15 mouse cellular contexts compared by ENCODE assay signal in genomic region chr16:55950462-55950861, GRCm38 (mm10). TPM values are rescaled to one million over a fixed set of nuclear protein-coding genes. Genes with fewer than 3 reads are reported as not detected.
DNase-seq lines count a peak whose midpoint lies in the region; ATAC-seq and TF ChIP-seq lines count a peak whose summit lies in the region.
"Had no signal": no experiment of that assay in that cellular context is flagged by ENCODE, and none has a peak within 500 bp of the region (broad histone marks: within the 10 kb centered on the region; RNA-seq: fewer than 3 reads in every experiment).

No protein-coding gene starts in this region.

- no peak for TF ChIP-seq CTCF in CH12.LX (conservative IDR thresholded peaks at IDR 0.05 in 1 of 2, IDR thresholded peaks at IDR 0.05 in 1 of 2; ENCODE audit: low read depth in 2 of 2, low read length in 2 of 2)

- peak; percentile 86 for DNase-seq in heart, adult 11 months
- DNase-seq in A20 (ENCODE audit: low read depth, low spot score): peak; percentile 56
- DNase-seq in CH12.LX (ENCODE audit: extremely low read depth): peak; percentile 91
- DNase-seq in right cerebral cortex, postnatal 10 days (ENCODE audit: low spot score in 2 of 2): no peak

- no peak overlapping the region for H3K4me3 ChIP-seq in heart, embryonic 12.5 days
- H3K4me3 ChIP-seq in neural tube, embryonic 13.5 days: no peak overlapping the region
- no peak overlapping the region for H3K4me3 ChIP-seq in neural tube, embryonic 15.5 days (replicated peaks)
- no peak overlapping the region for H3K4me3 ChIP-seq in CH12.LX (replicated peaks in 1 of 3; ENCODE audit: low read depth in 2 of 3, low read length in 2 of 3, poor library complexity in 1 of 3)
- H3K4me3 ChIP-seq: embryonic facial prominence, embryonic 13.5 days; limb, embryonic 13.5 days; midbrain, embryonic 13.5 days; myocyte had no signal

- TF ChIP-seq POLR2A in CH12.LX (IDR thresholded peaks at IDR 0.05; ENCODE audit: low read depth, low read length): no peak

- no peaks in the 10 kb centered on the region for H3K79me2 ChIP-seq in CH12.LX (replicated peaks; ENCODE audit: control insufficient read depth, extremely low read depth, insufficient read depth, poor library complexity, severe bottlenecking)

- ATAC-seq in heart, embryonic 12.5 days (ENCODE audit: insufficient number of reproducible peaks, low FRiP score): no peak
- ATAC-seq in neural tube, embryonic 13.5 days (ENCODE audit: low read depth): peak; percentile 8; the same call in 1 of the 2 replicates
- no peak for ATAC-seq in neural tube, embryonic 15.5 days (ENCODE audit: low FRiP score)

- no peak overlapping the region for H3K9ac ChIP-seq in heart, embryonic 12.5 days
- H3K9ac ChIP-seq in neural tube, embryonic 13.5 days: no peak overlapping the region
- no peak overlapping the region for H3K9ac ChIP-seq in neural tube, embryonic 15.5 days (replicated peaks)
- no peak overlapping the region for H3K9ac ChIP-seq in CH12.LX (ENCODE audit: insufficient read depth, low read depth)
- H3K9ac ChIP-seq: embryonic facial prominence, embryonic 13.5 days; heart, embryonic 15.5 days; limb, embryonic 13.5 days; midbrain, embryonic 13.5 days had no signal

- dilution Hi-C loops in CH12.LX (cut with MboI; ENCODE audit: extremely low pct_ligation_motif_present, extremely low pct_unique_long_range_greater_than_20kb, low sequenced_read_pairs): no loop called here

- no peak for TF ChIP-seq RAD21 in CH12.LX (IDR thresholded peaks at IDR 0.05; ENCODE audit: low read depth, low read length)

- no peaks in the 10 kb centered on the region for H3K27me3 ChIP-seq in heart, embryonic 12.5 days (replicated peaks)
- H3K27me3 ChIP-seq in neural tube, embryonic 13.5 days: no peaks in the 10 kb centered on the region
- H3K27me3 ChIP-seq in neural tube, embryonic 15.5 days (replicated peaks): no peaks in the 10 kb centered on the region
- no peaks in the 10 kb centered on the region for H3K27me3 ChIP-seq in CH12.LX (replicated peaks)
- H3K27me3 ChIP-seq: embryonic facial prominence, embryonic 13.5 days; heart, embryonic 15.5 days; limb, embryonic 13.5 days; midbrain, embryonic 13.5 days had no signal

- no peaks in the 10 kb centered on the region for H3K36me3 ChIP-seq in heart, embryonic 12.5 days
- H3K36me3 ChIP-seq in neural tube, embryonic 13.5 days: no peaks in the 10 kb centered on the region
- no peaks in the 10 kb centered on the region for H3K36me3 ChIP-seq in neural tube, embryonic 15.5 days
- no peaks in the 10 kb centered on the region for H3K36me3 ChIP-seq in CH12.LX (replicated peaks in 1 of 2; ENCODE audit: control insufficient read depth in 1 of 2, insufficient read depth in 1 of 2, low read length in 1 of 2)
- H3K36me3 ChIP-seq: embryonic facial prominence, embryonic 13.5 days; heart, embryonic 15.5 days; limb, embryonic 13.5 days; midbrain, embryonic 13.5 days had no signal

- no peaks in the 10 kb centered on the region for H3K4me1 ChIP-seq in heart, embryonic 12.5 days (replicated peaks)
- no peaks in the 10 kb centered on the region for H3K4me1 ChIP-seq in neural tube, embryonic 13.5 days (replicated peaks)
- H3K4me1 ChIP-seq in neural tube, embryonic 15.5 days: no peaks in the 10 kb centered on the region
- peaks cover 5 to 17% of the 10 kb centered on the region in 2 experiments for H3K4me1 ChIP-seq in CH12.LX (ENCODE audit: control insufficient read depth in 1 of 2, insufficient read depth in 2 of 2)
- H3K4me1 ChIP-seq: embryonic facial prominence, embryonic 13.5 days; heart, embryonic 15.5 days; limb, embryonic 13.5 days; midbrain, embryonic 13.5 days had no signal

- H3K27ac ChIP-seq in heart, embryonic 12.5 days (ENCODE audit: poor library complexity, severe bottlenecking): no peak overlapping the region
- no peak overlapping the region for H3K27ac ChIP-seq in neural tube, embryonic 13.5 days (replicated peaks)
- H3K27ac ChIP-seq in neural tube, embryonic 15.5 days (replicated peaks): no peak overlapping the region
- H3K27ac ChIP-seq in CH12.LX (ENCODE audit: insufficient read depth, low read depth): peak overlapping the region; percentile 71
- H3K27ac ChIP-seq: embryonic facial prominence, embryonic 13.5 days; heart, adult 2 months; heart, embryonic 15.5 days; kidney, postnatal 0 days; limb, embryonic 13.5 days; liver, embryonic 14.5 days; midbrain, embryonic 13.5 days had no signal

- 68% methylated on average over 3 of the region's 3 CpGs for WGBS in heart, embryonic 12.5 days
- WGBS in neural tube, embryonic 13.5 days: 76% methylated on average over 3 of the region's 3 CpGs
- WGBS in neural tube, embryonic 15.5 days: 74% methylated on average over 3 of the region's 3 CpGs

- no peak overlapping the region for H3K4me2 ChIP-seq in heart, embryonic 12.5 days
- no peak overlapping the region for H3K4me2 ChIP-seq in neural tube, embryonic 13.5 days
- H3K4me2 ChIP-seq in neural tube, embryonic 15.5 days: no peak overlapping the region
- H3K4me2 ChIP-seq in CH12.LX (ENCODE audit: insufficient read depth, low read depth, poor library complexity, severe bottlenecking): peak overlapping the region; percentile 34; the same call in 1 of the 2 replicates
- H3K4me2 ChIP-seq: embryonic facial prominence, embryonic 13.5 days; midbrain, embryonic 13.5 days had no signal

- no peaks in the 10 kb centered on the region for H3K9me3 ChIP-seq in heart, embryonic 12.5 days (replicated peaks)
- H3K9me3 ChIP-seq in neural tube, embryonic 13.5 days: no peaks in the 10 kb centered on the region
- no peaks in the 10 kb centered on the region for H3K9me3 ChIP-seq in neural tube, embryonic 15.5 days (replicated peaks)
- peaks cover 4% of the 10 kb centered on the region for H3K9me3 ChIP-seq in CH12.LX (replicated peaks; ENCODE audit: low read length)
- H3K9me3 ChIP-seq: embryonic facial prominence, embryonic 13.5 days; heart, embryonic 15.5 days; limb, embryonic 13.5 days; midbrain, embryonic 13.5 days had no signal

- no peak for TF ChIP-seq EP300 in CH12.LX (IDR thresholded peaks at IDR 0.05; ENCODE audit: low read length)

- in situ Hi-C loops in CH12.LX (cut with MboI; ENCODE audit: low pct_ligation_motif_present, low pct_unique_long_range_greater_than_20kb, low sequenced_read_pairs): no loop called here

TF ChIP-seq in CH12.LX, 34 proteins besides CTCF, POLR2A, EP300 and RAD21:
- TF ChIP-seq ZMIZ1 (IDR thresholded peaks at IDR 0.05; ENCODE audit: low read depth, low read length) (no peak), ZKSCAN1 (IDR thresholded peaks at IDR 0.05; ENCODE audit: borderline replicate concordance, low read depth, low read length) (no peak), ZNF384 (IDR thresholded peaks at IDR 0.05; ENCODE audit: low read depth, low read length) (peak; percentile 75), BHLHE40 (IDR thresholded peaks at IDR 0.05; ENCODE audit: low read depth, low read length) (peak; percentile 82), MXI1 (IDR thresholded peaks at IDR 0.05; ENCODE audit: low read depth, low read length) (peak; percentile 29; the same call in 1 of the 2 replicates), MAX (IDR thresholded peaks at IDR 0.05; ENCODE audit: low read length) (peak; percentile 59)

RNA-seq across cellular contexts. Expression of gene Rpl24, which starts 15.6 kb away (rescaled TPM):
- 613 and 621 TPM in 2 replicates for polyA plus RNA-seq in heart, embryonic 12.5 days (2016; fragmentation: Nextera tagmentation; extraction: Ambion mirVana)
- 545 and 610 TPM in 2 replicates for polyA plus RNA-seq in neural tube, embryonic 13.5 days (2015; fragmentation: Nextera tagmentation; extraction: Ambion mirVana)
- 485 and 506 TPM in 2 replicates for polyA plus RNA-seq in neural tube, embryonic 15.5 days (2015; fragmentation: Nextera tagmentation; extraction: Ambion mirVana)
- total RNA-seq in CH12.LX (2012; rRNA removed) (2,337 and 2,579 TPM in 2 replicates), CH12.LX (2014; rRNA removed) (2,739 and 3,070 TPM in 2 replicates)
- 96.4 and 348 TPM in 2 replicates for polyA plus RNA-seq in CH12.LX (2012; ENCODE audit: insufficient read length, low read depth)

RNA-seq across cellular contexts. Expression of gene Cep97, which starts 15.8 kb away (rescaled TPM):
- 9.8 and 9.9 TPM in 2 replicates for polyA plus RNA-seq in heart, embryonic 12.5 days (2016; fragmentation: Nextera tagmentation; extraction: Ambion mirVana)
- 13.1 and 16.6 TPM in 2 replicates for polyA plus RNA-seq in neural tube, embryonic 13.5 days (2015; fragmentation: Nextera tagmentation; extraction: Ambion mirVana)
- polyA plus RNA-seq in neural tube, embryonic 15.5 days (2015; fragmentation: Nextera tagmentation; extraction: Ambion mirVana): 11.0 and 12.3 TPM in 2 replicates
- total RNA-seq in CH12.LX (2012; rRNA removed) (24.9 and 26.9 TPM in 2 replicates), CH12.LX (2014; rRNA removed) (27.5 and 28.2 TPM in 2 replicates)
- 16.9 and 19.2 TPM in 2 replicates for polyA plus RNA-seq in CH12.LX (2012; ENCODE audit: insufficient read length, low read depth)

RNA-seq across cellular contexts. Expression of gene Zbtb11, which starts 23.2 kb away (rescaled TPM):
- 14.2 and 17.3 TPM in 2 replicates for polyA plus RNA-seq in heart, embryonic 12.5 days (2016; fragmentation: Nextera tagmentation; extraction: Ambion mirVana)
- polyA plus RNA-seq in neural tube, embryonic 13.5 days (2015; fragmentation: Nextera tagmentation; extraction: Ambion mirVana): 19.3 and 23.2 TPM in 2 replicates
- 22.5 and 23.7 TPM in 2 replicates for polyA plus RNA-seq in neural tube, embryonic 15.5 days (2015; fragmentation: Nextera tagmentation; extraction: Ambion mirVana)
- total RNA-seq in CH12.LX (2012; rRNA removed): 21.4 and 25.6 TPM in 2 replicates
- 33.0 and 35.5 TPM in 2 replicates for total RNA-seq in CH12.LX (2014; rRNA removed)
- 17.7 and 19.8 TPM in 2 replicates for polyA plus RNA-seq in CH12.LX (2012; ENCODE audit: insufficient read length, low read depth)

RNA-seq across cellular contexts. Expression of gene Nxpe3, which starts 55.4 kb away (rescaled TPM):
- 0.66 and 0.74 TPM in 2 replicates for polyA plus RNA-seq in heart, embryonic 12.5 days (2016; fragmentation: Nextera tagmentation; extraction: Ambion mirVana)
- polyA plus RNA-seq in neural tube, embryonic 13.5 days (2015; fragmentation: Nextera tagmentation; extraction: Ambion mirVana): 1.0 and 1.4 TPM in 2 replicates
- 1.4 and 1.7 TPM in 2 replicates for polyA plus RNA-seq in neural tube, embryonic 15.5 days (2015; fragmentation: Nextera tagmentation; extraction: Ambion mirVana)
- total RNA-seq in CH12.LX (2012; rRNA removed) (10.2 and 12.3 TPM in 2 replicates), CH12.LX (2014; rRNA removed) (4.6 and 5.4 TPM in 2 replicates)
- polyA plus RNA-seq in CH12.LX (2012; ENCODE audit: insufficient read length, low read depth): 9.9 and 10.6 TPM in 2 replicates

Comparison
In these comparisons a context has a peak if more than half of its experiments do, and no peak if none do; other contexts are left out.
1. DNase-seq: peak in heart, adult 11 months (single experiment), A20 (single experiment) and CH12.LX (single experiment); none in right cerebral cortex, postnatal 10 days (0 of 2).